Mouse (Mus musculus): ENCODE results near the gene Fth1.

DNA sequence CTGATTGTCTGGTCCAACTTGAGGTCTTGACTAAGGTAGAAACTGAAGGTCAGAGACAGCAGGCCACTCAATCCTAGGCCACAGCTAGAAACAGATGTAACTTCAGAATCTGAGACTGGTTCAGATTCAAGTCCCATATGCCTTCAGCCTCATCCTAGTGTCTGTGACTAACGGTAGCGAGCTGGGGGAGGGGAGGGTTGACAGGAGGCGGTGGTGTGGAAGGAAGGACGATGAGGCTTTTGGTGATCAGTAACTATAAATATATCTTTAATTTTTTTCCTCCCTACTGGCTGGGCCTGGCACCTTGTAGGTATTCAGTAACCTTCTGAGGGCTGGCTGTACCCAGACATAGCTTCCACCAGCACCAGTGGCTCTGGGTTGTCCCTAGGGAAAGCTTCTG is 35.0 kb downstream of the Fth1 start:
- TF ChIP-seq ZNF384 (IDR thresholded peaks at IDR 0.05; ENCODE audit: low read depth, low read length) (no peak), ELF1 (IDR thresholded peaks at IDR 0.05; ENCODE audit: low read depth, low read length) (no peak)

Data from CH12.LX (cell line).